Mouse (Mus musculus) embryonic fibroblast, embryonic 13.5 days (primary cell): ENCODE measurements around the gene Nmnat3. TPM values are rescaled to one million over a fixed set of nuclear protein-coding genes. Genes with fewer than 3 reads are reported as not detected.

Experiments used
- H3K27ac ChIP-seq: 2 replicates; pipeline ENCODE4 v1.5.1; 2012; ENCODE audit warnings: low read length, control low read depth, inconsistent platforms; ENCODE audit not compliant: insufficient read depth
- H3K4me1 ChIP-seq: 2 replicates; pipeline ENCODE4 v1.6.1; 2011; ENCODE audit warnings: low read length; ENCODE audit not compliant: control insufficient read depth, insufficient read depth
- H3K4me3 ChIP-seq: 2 replicates; pipeline ENCODE4 v1.5.1; 2011; ENCODE audit warnings: mild to moderate bottlenecking, control low read depth, low read length; ENCODE audit not compliant: insufficient read depth
- CTCF ChIP-seq: IDR thresholded peaks from 2 replicates; pipeline ENCODE4 v1.5.1; 2011; ENCODE audit warnings: mild to moderate bottlenecking, control low read depth, low read length, moderate library complexity, borderline replicate concordance; ENCODE audit not compliant: insufficient read depth
- POLR2A ChIP-seq: IDR thresholded peaks from 2 replicates; pipeline ENCODE4 v1.6.1; 2011; ENCODE audit warnings: low read depth, mild to moderate bottlenecking, control low read depth, low read length, moderate library complexity
- polyA plus RNA-seq: library from polyadenylated mRNA; stranded (reverse); fragments of >200 nt; gene quantifications from 2 replicates; pipeline ENCODE4 v1.2.4, GENCODE M21; 2011; ENCODE audit warnings: low read depth; ENCODE audit not compliant: missing spikeins, insufficient read length

Nmnat3 gene
- polyA plus RNA-seq, 1 experiment = 5.1 TPM

- H3K4me1 ChIP-seq = no peaks in the 10 kb centered on the region
- H3K27ac ChIP-seq = no peak overlapping the region
- TF ChIP-seq POLR2A = no peak
- TF ChIP-seq CTCF = no peak
- H3K4me3 ChIP-seq = no peak overlapping the region
These were observed 42.3 kb downstream of the Nmnat3 start for GRCm38 (mm10) chr9:98329274-98330105.

GRCm38 (mm10) chr9:98333219-98333754, 46.1 kb downstream of the Nmnat3 start:
- Histone ChIP-seq H3K27ac (no peak overlapping the region), H3K4me1 (peaks cover 2% of the 10 kb centered on the region; the same call in 1 of the 2 replicates), H3K4me3 (no peak overlapping the region)
- TF ChIP-seq CTCF = no peak
- no peak for TF ChIP-seq POLR2A

- TF ChIP-seq CTCF = no peak
- H3K4me1 ChIP-seq = peaks cover 11% of the 10 kb centered on the region
- no peak overlapping the region for H3K4me3 ChIP-seq
- H3K27ac ChIP-seq = peak overlapping the region; percentile 71
These were observed 50.9 kb downstream of the Nmnat3 start for GRCm38 (mm10) chr9:98337881-98338769.

- TF ChIP-seq CTCF (no peak), POLR2A (no peak)
- Histone ChIP-seq H3K4me3 (no peak overlapping the region), H3K4me1 (peaks cover 11% of the 10 kb centered on the region), H3K27ac (no peak overlapping the region)
These were observed 52.7 kb downstream of the Nmnat3 start for GRCm38 (mm10) chr9:98339971-98340370.

- peaks cover 11% of the 10 kb centered on the region for H3K4me1 ChIP-seq
- no peak overlapping the region for H3K4me3 ChIP-seq
- TF ChIP-seq POLR2A (no peak), CTCF (no peak)
- no peak overlapping the region for H3K27ac ChIP-seq
These were observed 53.2 kb downstream of the Nmnat3 start for GRCm38 (mm10) chr9:98340427-98340826.

- H3K27ac ChIP-seq = no peak overlapping the region
- H3K4me3 ChIP-seq = no peak overlapping the region
- no peaks in the 10 kb centered on the region for H3K4me1 ChIP-seq
- TF ChIP-seq CTCF = no peak
- TF ChIP-seq POLR2A = no peak
These were observed 58.6 kb downstream of the Nmnat3 start for GRCm38 (mm10) chr9:98345840-98346239.

GRCm38 (mm10) chr9:98346240-98346639, 59.0 kb downstream of the Nmnat3 start:
- no peak overlapping the region for H3K4me3 ChIP-seq
- no peak for TF ChIP-seq POLR2A
- TF ChIP-seq CTCF = no peak
- no peak overlapping the region for H3K27ac ChIP-seq
- no peaks in the 10 kb centered on the region for H3K4me1 ChIP-seq

- H3K27ac ChIP-seq = no peak overlapping the region
- no peaks in the 10 kb centered on the region for H3K4me1 ChIP-seq
- TF ChIP-seq CTCF (no peak), POLR2A (no peak)
- no peak overlapping the region for H3K4me3 ChIP-seq
These were observed 59.8 kb downstream of the Nmnat3 start for GRCm38 (mm10) chr9:98347021-98347420.

GRCm38 (mm10) chr9:98350318-98351144, 63.3 kb downstream of the Nmnat3 start:
- TF ChIP-seq CTCF (no peak), POLR2A (no peak)
- H3K4me1 ChIP-seq = no peaks in the 10 kb centered on the region
- no peak overlapping the region for H3K4me3 ChIP-seq
- H3K27ac ChIP-seq = no peak overlapping the region
